Comparison of ENCODE assay signal across 9 mouse cellular contexts in genomic region chr2:102052951-102053660, GRCm38 (mm10).
DNase-seq lines count a peak whose midpoint lies in the region; ATAC-seq lines count a peak whose summit lies in the region.
"Had no signal": no experiment of that assay in that cellular context is flagged by ENCODE, and none has a peak within 500 bp of the region (broad histone marks: within the 10 kb centered on the region; RNA-seq: fewer than 3 reads in every experiment).

No protein-coding gene starts in this region.

- H3K4me1 ChIP-seq in forebrain, embryonic 13.5 days = peaks cover 49% of the 10 kb centered on the region
- H3K4me1 ChIP-seq in forebrain, embryonic 10.5 days = peaks cover 35% of the 10 kb centered on the region

- peaks cover 24% of the 10 kb centered on the region; the same call in 1 of the 2 replicates for H3K36me3 ChIP-seq in forebrain, embryonic 13.5 days (ENCODE audit: poor library complexity, severe bottlenecking)
- H3K36me3 ChIP-seq in forebrain, embryonic 10.5 days (replicated peaks) = peaks cover 52% of the 10 kb centered on the region

- no peaks in the 10 kb centered on the region for H3K27me3 ChIP-seq in forebrain, embryonic 13.5 days
- no peaks in the 10 kb centered on the region for H3K27me3 ChIP-seq in forebrain, embryonic 10.5 days (ENCODE audit: poor library complexity, severe bottlenecking)
- H3K27me3 ChIP-seq: limb, embryonic 15.5 days had no signal

- peak overlapping the region; percentile 46 for H3K27ac ChIP-seq in forebrain, embryonic 13.5 days
- no peak overlapping the region for H3K27ac ChIP-seq in forebrain, embryonic 10.5 days
- H3K27ac ChIP-seq: limb, embryonic 15.5 days had no signal

- no peak overlapping the region for H3K4me3 ChIP-seq in forebrain, embryonic 13.5 days
- H3K4me3 ChIP-seq in forebrain, embryonic 10.5 days = no peak overlapping the region
- H3K4me3 ChIP-seq: limb, embryonic 15.5 days had no signal

- no peak overlapping the region for H3K4me2 ChIP-seq in forebrain, embryonic 13.5 days
- H3K4me2 ChIP-seq: limb, embryonic 15.5 days had no signal

- intact Hi-C loops in heart, postnatal 10 days (cut with DNase I) = no loop called here

- peak; percentile 39; the same call in 1 of the 2 replicates for ATAC-seq in forebrain, embryonic 13.5 days

- DNase-seq in forebrain, embryonic 10.5 days (ENCODE audit: extremely low spot score, low spot score) = no peak
- DNase-seq in 416B (ENCODE audit: low read depth) = peak; percentile 97
- DNase-seq in cerebellum, adult 9-10 months = peak; percentile 92
- peak; percentile 57 to 63 for DNase-seq in heart, postnatal 10 days
- DNase-seq in lung, postnatal 14 days = peak; percentile 54
- peak; percentile 52 for DNase-seq in thymus, postnatal 14 days
- DNase-seq in urinary bladder, adult 2 months (ENCODE audit: low spot score) = no peak

- H3K9ac ChIP-seq in forebrain, embryonic 13.5 days = no peak overlapping the region
- H3K9ac ChIP-seq: limb, embryonic 15.5 days had no signal

- H3K9me3 ChIP-seq in forebrain, embryonic 13.5 days (replicated peaks) = no peaks in the 10 kb centered on the region
- H3K9me3 ChIP-seq in forebrain, embryonic 10.5 days = no peaks in the 10 kb centered on the region
- H3K9me3 ChIP-seq: limb, embryonic 15.5 days had no signal

- 72% methylated on average over 10 of the region's 10 CpGs for WGBS in forebrain, embryonic 13.5 days
- WGBS in forebrain, embryonic 10.5 days = 85% methylated on average over 10 of the region's 10 CpGs

Comparison
In these comparisons a context has a peak if more than half of its experiments do, and no peak if none do; other contexts are left out.
1. DNase-seq: peak in 416B (single experiment), cerebellum, adult 9-10 months (single experiment), heart, postnatal 10 days (2 of 2), lung, postnatal 14 days (single experiment) and thymus, postnatal 14 days (single experiment); none in forebrain, embryonic 10.5 days (single experiment) and urinary bladder, adult 2 months (single experiment).